In the genomic region with DNA sequence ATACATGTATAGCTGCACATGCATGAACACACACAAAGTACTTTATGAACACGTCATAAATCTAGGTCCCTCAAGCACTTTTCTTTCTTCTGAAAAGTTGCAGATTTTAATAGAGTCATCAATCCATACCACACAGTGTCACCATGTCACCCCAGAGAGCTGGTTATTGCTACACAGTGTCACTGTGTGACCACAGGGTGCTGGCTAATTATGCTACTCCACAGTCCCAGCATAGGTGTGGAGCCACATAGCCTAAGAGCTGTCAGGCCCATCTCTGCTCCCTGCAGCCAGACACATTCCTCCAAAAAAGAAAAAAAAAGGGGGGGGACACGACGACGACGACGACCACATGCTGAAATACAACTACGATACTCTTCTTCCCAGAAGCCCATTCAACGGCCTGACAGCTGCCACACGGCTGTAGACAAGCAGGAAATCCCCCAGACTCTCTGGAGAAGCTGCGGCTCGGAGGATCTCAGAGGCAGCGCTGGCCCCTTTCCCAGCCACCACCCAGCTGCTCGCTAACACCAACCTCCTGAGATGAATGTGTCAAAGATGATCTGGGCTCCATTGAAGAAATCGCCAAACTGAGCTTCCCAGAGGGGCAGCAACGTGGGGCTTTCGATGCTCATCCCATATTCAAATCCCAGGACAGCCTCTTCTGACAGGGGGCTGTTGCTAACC, we compare ENCODE assay signal across 16 mouse cellular contexts. TPM values are rescaled to one million over a fixed set of nuclear protein-coding genes. Genes with fewer than 3 reads are reported as not detected.
DNase-seq lines count a peak whose midpoint lies in the region; ATAC-seq and TF ChIP-seq lines count a peak whose summit lies in the region.
"Had no signal": no experiment of that assay in that cellular context is flagged by ENCODE, and none has a peak within 500 bp of the region (broad histone marks: within the 10 kb centered on the region; RNA-seq: fewer than 3 reads in every experiment).

No protein-coding gene starts in this region.

- peak; percentile 13 to 38 for DNase-seq in cerebellum, postnatal 14 days
- DNase-seq in cerebellum, postnatal 4 days (ENCODE audit: low spot score in 2 of 2), result no peak
- DNase-seq in hindbrain, embryonic 11.5 days (ENCODE audit: low spot score), result no peak
- DNase-seq in lung, postnatal 10 days, result peak; percentile 17
- no peak for DNase-seq in lung, postnatal 36 days
- peak; percentile 64 for DNase-seq in brain, embryonic 14.5 days (ENCODE audit: low read depth)
- no peak for DNase-seq in urinary bladder, postnatal 36 days (ENCODE audit: low spot score in 2 of 2)
- DNase-seq: cerebellum, adult 18-20 months; gastrocnemius, adult 2 months; kidney, adult 18-20 months; lung, postnatal 14 days; thymus, postnatal 36 days had no signal

- ATAC-seq in hindbrain, embryonic 15.5 days (ENCODE audit: low FRiP score, low read depth), result peak; percentile 48; the same call in 1 of the 2 replicates
- ATAC-seq in hindbrain, embryonic 11.5 days (ENCODE audit: low FRiP score), result no peak

- no peak overlapping the region for H3K9ac ChIP-seq in hindbrain, embryonic 15.5 days
- no peak overlapping the region for H3K9ac ChIP-seq in hindbrain, embryonic 11.5 days (ENCODE audit: low read depth, low read length)
- H3K9ac ChIP-seq: stomach, embryonic 15.5 days had no signal

- no peak for TF ChIP-seq CTCF in brain, embryonic 14.5 days (IDR thresholded peaks at IDR 0.05; ENCODE audit: borderline replicate concordance, extremely low read depth, insufficient read depth, insufficient read length)

- H3K4me2 ChIP-seq in hindbrain, embryonic 15.5 days, result no peak overlapping the region
- no peak overlapping the region for H3K4me2 ChIP-seq in hindbrain, embryonic 11.5 days (replicated peaks; ENCODE audit: low read depth, low read length)
- H3K4me2 ChIP-seq: liver, embryonic 11.5 days; stomach, embryonic 15.5 days had no signal

- H3K27ac ChIP-seq in hindbrain, embryonic 15.5 days (replicated peaks), result no peak overlapping the region
- H3K27ac ChIP-seq in hindbrain, embryonic 11.5 days (ENCODE audit: low read depth, low read length), result no peak overlapping the region
- H3K27ac ChIP-seq: gastrocnemius, adult 2 months; heart, embryonic 10.5 days; stomach, embryonic 15.5 days had no signal

- no peak overlapping the region for H3K4me3 ChIP-seq in hindbrain, embryonic 15.5 days
- H3K4me3 ChIP-seq in hindbrain, embryonic 11.5 days (ENCODE audit: low read depth, low read length), result no peak overlapping the region
- H3K4me3 ChIP-seq: gastrocnemius, adult 2 months; heart, embryonic 10.5 days; stomach, embryonic 15.5 days had no signal

- no peaks in the 10 kb centered on the region for H3K9me3 ChIP-seq in hindbrain, embryonic 15.5 days
- no peaks in the 10 kb centered on the region for H3K9me3 ChIP-seq in hindbrain, embryonic 11.5 days (ENCODE audit: control insufficient read depth, low read length)
- H3K9me3 ChIP-seq: heart, embryonic 10.5 days; stomach, embryonic 15.5 days had no signal

- H3K27me3 ChIP-seq in hindbrain, embryonic 15.5 days, result no peaks in the 10 kb centered on the region
- H3K27me3 ChIP-seq in hindbrain, embryonic 11.5 days (ENCODE audit: control insufficient read depth, insufficient read depth, low read length), result no peaks in the 10 kb centered on the region
- H3K27me3 ChIP-seq: stomach, embryonic 15.5 days had no signal

- no peaks in the 10 kb centered on the region for H3K4me1 ChIP-seq in hindbrain, embryonic 15.5 days (replicated peaks)
- no peaks in the 10 kb centered on the region for H3K4me1 ChIP-seq in hindbrain, embryonic 11.5 days (replicated peaks; ENCODE audit: control insufficient read depth, insufficient read depth, low read length)
- H3K4me1 ChIP-seq: heart, embryonic 10.5 days; stomach, embryonic 15.5 days had no signal

- TF ChIP-seq POLR2A in brain, embryonic 14.5 days (IDR thresholded peaks at IDR 0.05; ENCODE audit: borderline replicate concordance, extremely low read depth, insufficient read depth, insufficient read length, poor library complexity, severe bottlenecking), result no peak

- WGBS in hindbrain, embryonic 15.5 days, result 37% methylated on average over 16 of the region's 16 CpGs
- 68% methylated on average over 16 of the region's 16 CpGs for WGBS in hindbrain, embryonic 11.5 days

- H3K36me3 ChIP-seq in hindbrain, embryonic 15.5 days, result peaks cover 7% of the 10 kb centered on the region; the same call in 1 of the 2 replicates
- no peaks in the 10 kb centered on the region for H3K36me3 ChIP-seq in hindbrain, embryonic 11.5 days (ENCODE audit: control insufficient read depth, insufficient read depth, low read length)
- H3K36me3 ChIP-seq: stomach, embryonic 15.5 days had no signal

RNA-seq across cellular contexts. Expression of a gene that starts 16.2 kb away (rescaled TPM):
- 106 and 109 TPM in 2 replicates for polyA plus RNA-seq in hindbrain, embryonic 15.5 days (2015; fragmentation: Nextera tagmentation; extraction: Ambion mirVana)
- 78.1 and 85.9 TPM in 2 replicates for polyA plus RNA-seq in hindbrain, embryonic 11.5 days (2014; fragmentation: Nextera tagmentation; extraction: Ambion mirVana)
- polyA plus RNA-seq in brain, embryonic 14.5 days (2012; rRNA removed), result 156 and 186 TPM in 2 replicates

RNA-seq across cellular contexts. Expression of a gene that starts 31.2 kb away (rescaled TPM):
- polyA plus RNA-seq in hindbrain, embryonic 15.5 days (2015; fragmentation: Nextera tagmentation; extraction: Ambion mirVana), result 5.5 and 8.4 TPM in 2 replicates
- polyA plus RNA-seq in hindbrain, embryonic 11.5 days (2014; fragmentation: Nextera tagmentation; extraction: Ambion mirVana), result 3.8 and 8.4 TPM in 2 replicates
- 9.4 and 16.8 TPM in 2 replicates for polyA plus RNA-seq in brain, embryonic 14.5 days (2012; rRNA removed)

RNA-seq across cellular contexts. Expression of a gene that starts 39.8 kb away (rescaled TPM):
- polyA plus RNA-seq in hindbrain, embryonic 15.5 days (2015; fragmentation: Nextera tagmentation; extraction: Ambion mirVana), result 6.9 and 8.5 TPM in 2 replicates
- polyA plus RNA-seq in hindbrain, embryonic 11.5 days (2014; fragmentation: Nextera tagmentation; extraction: Ambion mirVana), result 11.9 and 14.4 TPM in 2 replicates
- 8.9 and 16.6 TPM in 2 replicates for polyA plus RNA-seq in brain, embryonic 14.5 days (2012; rRNA removed)

RNA-seq across cellular contexts. Expression of a gene that starts 48.7 kb away (rescaled TPM):
- 1.2 and 1.3 TPM in 2 replicates for polyA plus RNA-seq in hindbrain, embryonic 15.5 days (2015; fragmentation: Nextera tagmentation; extraction: Ambion mirVana)
- polyA plus RNA-seq in hindbrain, embryonic 11.5 days (2014; fragmentation: Nextera tagmentation; extraction: Ambion mirVana), result 1.8 and 2.3 TPM in 2 replicates
- polyA plus RNA-seq in brain, embryonic 14.5 days (2012; rRNA removed), result 6.2 and 12.1 TPM in 2 replicates

Comparison
In these comparisons a context has a peak if more than half of its experiments do, and no peak if none do; other contexts are left out.
1. DNase-seq: peak in cerebellum, postnatal 14 days (2 of 2), lung, postnatal 10 days (single experiment) and brain, embryonic 14.5 days (single experiment); none in cerebellum, postnatal 4 days (0 of 2), hindbrain, embryonic 11.5 days (single experiment), lung, postnatal 36 days (single experiment) and urinary bladder, postnatal 36 days (0 of 2).